Mouse (Mus musculus): ENCODE measurements around the gene Foxred1.

Gene Foxred1

GRCm38 (mm10) chr9:35192983-35193542 lies 17.8 kb downstream of the Foxred1 start:
- DNase-seq (ENCODE audit: low read depth, low spot score): no peak

GRCm38 (mm10) chr9:35188700-35189099 lies 22.2 kb downstream of the Foxred1 start:
- DNase-seq (ENCODE audit: low read depth, low spot score): peak; percentile 28

DNA sequence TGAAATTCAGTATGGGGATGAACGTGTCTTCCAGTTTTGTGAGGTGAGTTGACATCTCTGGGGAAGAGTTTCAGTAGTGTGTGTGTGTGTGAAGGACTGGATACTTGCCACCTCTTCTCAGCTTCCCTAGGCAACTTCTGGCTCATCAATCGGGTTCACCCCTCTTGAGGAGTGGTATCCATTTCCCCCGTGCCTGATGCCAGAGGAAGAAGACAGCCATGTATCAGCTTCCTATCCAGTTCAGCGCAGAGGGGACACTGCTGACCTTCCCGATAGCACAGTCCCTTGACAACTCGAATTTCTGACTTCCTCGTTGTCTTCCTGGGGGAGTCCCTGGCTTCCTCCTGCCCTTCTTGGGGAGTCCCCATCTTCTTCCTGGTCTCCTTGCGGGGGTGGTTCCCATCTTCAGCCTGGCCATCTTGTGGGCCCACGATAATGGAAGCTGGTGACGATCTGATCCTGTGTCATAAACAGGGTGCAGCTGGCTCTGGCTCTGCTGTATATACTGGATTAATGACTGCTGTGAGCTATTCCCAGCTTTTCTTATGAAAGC lies 23.4 kb downstream of the Foxred1 start:
- no peak for DNase-seq (ENCODE audit: low read depth, low spot score)

- DNase-seq (ENCODE audit: low read depth, low spot score): peak; percentile 40
These were observed 24.4 kb downstream of the Foxred1 start for GRCm38 (mm10) chr9:35186430-35186829.

DNA sequence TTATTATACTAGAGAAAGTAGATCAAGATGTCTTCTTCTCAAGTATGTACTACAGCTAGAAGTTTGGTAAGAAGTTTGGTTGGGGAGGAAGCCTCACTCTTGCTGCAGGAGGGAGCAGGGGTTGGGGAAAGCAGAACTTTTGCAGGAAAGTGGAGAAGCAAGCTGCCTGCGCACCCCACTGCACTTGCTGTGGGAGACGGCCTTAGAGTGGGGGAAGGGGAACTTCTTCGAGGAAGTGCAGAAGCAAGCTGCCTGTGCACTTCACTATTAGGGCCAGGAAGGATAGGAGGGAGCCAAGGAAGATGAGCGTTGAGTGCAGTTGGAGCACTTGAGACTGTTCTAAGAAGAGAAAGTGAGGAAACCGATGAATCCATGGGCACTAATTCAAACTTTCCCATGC lies 27.5 kb downstream of the Foxred1 start:
- no peak for DNase-seq (ENCODE audit: low read depth, low spot score)

GRCm38 (mm10) chr9:35182832-35183231 lies 28.0 kb downstream of the Foxred1 start:
- DNase-seq (ENCODE audit: low read depth, low spot score): no peak

- no peak for DNase-seq (ENCODE audit: low read depth, low spot score)
These were observed 34.7 kb downstream of the Foxred1 start for GRCm38 (mm10) chr9:35176124-35176659.

DNA sequence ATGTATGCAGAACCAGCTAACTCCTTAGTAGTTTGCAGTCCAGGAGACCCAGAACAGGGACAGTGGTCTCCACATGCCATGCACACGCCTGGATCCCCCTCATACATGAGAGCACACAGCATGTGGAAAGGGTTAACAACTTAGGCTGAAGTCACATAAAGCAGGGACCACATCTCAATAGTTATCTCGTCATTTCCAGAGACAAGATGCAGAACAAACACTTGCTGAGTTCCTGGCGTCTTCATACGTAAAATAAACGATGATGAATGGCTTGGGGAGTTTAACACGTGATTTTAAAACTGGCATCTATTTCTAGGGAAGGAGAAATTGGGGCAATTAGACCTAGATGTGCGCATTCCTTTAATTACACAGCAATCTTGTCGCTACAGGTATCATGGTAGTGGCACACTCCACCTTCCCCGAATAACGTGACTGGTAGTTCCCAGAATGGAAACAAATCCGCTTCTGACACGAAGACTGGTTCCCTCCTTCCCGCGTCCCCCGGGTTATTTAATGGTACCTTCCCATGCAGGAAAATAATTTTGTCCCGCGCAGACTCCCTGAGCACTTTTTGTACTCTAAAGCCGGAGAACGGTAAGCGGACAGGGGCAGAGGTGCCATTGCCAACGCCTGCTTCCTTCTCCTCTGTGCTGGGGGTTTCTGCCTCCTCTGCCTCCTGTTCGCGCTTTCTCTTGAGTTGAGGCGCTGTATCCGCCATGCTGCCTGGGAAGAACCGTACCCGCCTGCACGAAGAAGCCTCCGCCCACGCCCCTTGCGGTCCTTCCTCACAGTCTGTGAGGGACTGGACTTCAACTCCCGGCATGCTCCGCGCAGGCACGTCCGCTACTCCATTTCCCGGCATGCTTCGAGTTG lies 35.4 kb downstream of the Foxred1 start, which contains the start of gene Dcps:
Gene Dcps, minus strand, starts transcription at position 811 of the 873 bp plus-strand sequence.
- DNase-seq (ENCODE audit: low read depth, low spot score): peak; percentile 92

GRCm38 (mm10) chr9:35173331-35173730 lies 37.5 kb downstream of the Foxred1 start:
- no peak for DNase-seq (ENCODE audit: low read depth, low spot score)

DNA sequence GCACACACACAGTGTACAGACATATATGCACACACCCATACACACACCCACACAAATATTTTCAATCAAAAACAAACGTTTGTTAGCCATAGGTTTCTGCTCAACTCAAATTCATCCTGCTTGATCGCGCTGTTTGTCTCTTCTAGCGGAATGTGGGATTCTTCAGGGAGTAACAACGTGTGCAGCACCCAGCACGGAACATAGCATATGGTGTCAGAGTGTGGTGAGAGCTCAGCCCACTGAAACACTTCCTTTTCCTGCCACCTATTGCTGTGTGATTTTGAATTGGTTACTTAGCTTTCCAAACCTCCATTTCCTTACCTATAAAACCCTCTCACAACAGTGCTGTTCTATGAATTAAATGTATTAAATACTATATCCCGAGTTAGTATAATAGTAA lies 40.8 kb downstream of the Foxred1 start:
- DNase-seq (ENCODE audit: low read depth, low spot score): no peak

DNA sequence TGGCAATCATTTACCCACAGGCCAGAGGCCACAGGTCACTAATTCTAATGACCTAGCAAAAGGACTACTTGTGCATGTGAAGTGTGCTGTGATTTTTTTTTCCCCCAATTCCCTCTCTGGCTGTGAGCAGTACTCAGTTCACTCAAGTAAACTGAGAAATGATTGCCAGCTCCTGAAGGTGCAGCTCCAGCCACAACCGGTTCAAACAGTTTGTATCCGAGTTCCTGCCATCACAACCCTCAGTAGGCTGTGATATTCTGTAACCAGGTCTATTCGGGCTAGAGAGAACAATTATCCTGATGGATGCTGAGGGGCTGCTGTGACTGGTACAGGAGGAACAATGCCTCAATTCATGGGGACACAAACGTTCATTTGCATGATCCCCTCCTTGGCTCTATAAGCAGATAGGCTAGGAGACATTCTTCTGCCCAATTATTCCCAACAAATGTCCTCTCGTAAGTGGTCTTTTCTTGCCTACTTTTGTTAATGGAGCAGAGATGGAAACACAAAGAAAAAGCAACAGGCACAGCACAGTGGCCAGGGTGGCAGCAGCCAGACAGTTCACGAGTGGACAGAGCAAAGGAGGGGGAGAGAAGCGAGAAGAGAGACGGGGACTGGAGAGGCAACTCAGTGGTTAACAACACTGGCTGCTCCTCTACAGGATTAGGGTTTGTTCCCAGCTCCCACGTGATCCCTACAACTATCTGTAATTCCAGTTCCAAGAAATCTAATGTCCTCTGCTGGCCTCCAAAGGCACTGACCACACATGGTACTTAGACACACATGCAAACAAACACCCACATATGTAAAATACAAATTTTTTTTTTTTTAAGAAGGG lies 43.8 kb downstream of the Foxred1 start:
- no peak for DNase-seq (ENCODE audit: low read depth, low spot score)

DNA sequence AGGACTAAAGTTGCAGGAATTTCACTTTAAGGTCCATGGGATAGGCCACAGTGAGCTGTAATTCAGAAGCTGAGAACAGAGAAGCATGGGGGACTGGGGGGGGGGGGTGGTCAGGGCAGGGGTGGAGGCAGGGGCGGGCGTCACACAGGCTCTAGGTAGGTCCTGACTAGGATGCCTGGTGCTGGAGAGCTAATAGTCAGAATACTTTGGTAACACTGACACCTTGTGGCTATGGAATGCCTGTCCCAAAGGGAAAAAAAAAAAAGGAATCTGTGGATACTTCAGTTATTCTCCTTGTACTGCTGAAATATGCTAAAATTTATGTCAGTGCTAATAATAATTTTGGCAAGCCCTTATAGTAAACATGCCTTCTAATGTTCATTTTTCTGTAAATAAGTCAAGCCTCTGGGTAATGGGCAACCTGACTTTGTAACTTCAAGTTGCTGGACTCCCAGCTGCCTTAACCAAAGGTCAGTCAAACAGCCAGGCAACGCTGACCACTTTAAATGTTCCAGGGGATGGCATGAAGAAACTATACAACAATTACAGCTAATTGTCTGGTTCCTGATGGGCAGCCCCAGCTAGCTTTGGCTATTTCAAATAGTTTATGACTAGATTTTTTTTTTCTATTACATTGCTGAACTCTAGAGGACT lies 44.6 kb downstream of the Foxred1 start:
- no peak for DNase-seq (ENCODE audit: low read depth, low spot score)

DNA sequence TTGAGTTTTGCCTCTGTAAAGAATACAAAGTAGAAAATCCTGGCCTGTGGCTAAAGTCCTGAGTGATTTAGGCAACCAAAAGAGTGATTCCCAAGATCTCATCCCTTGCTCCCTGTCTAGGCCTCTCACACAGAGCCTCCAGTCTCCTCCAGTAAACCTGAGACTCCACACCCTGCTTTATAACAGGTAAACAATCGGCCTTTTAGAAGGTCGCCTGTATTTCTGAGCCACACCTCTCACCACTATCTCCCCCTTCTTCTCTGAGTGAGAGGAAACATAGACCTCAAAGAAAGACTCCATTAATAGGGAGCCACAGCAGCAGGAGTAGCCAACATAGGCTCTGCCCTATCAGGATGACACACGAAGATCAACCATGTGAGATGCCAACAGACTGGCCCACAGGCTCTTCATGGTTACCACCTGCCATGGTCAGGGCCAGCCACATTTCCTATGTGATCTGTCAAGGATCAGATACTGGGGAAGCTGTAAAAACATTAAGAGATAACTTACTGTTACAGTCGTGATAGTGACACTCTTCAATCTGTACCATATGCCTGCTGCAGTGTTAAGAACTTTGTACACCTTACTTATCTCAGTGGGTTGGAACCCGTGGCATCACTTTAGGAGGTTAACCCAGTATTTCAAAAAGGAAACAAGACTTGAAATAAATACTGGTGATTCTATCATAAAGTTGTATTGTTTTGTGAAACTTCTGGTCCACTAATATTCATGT lies 46.5 kb downstream of the Foxred1 start:
- no peak for DNase-seq (ENCODE audit: low read depth, low spot score)

DNA sequence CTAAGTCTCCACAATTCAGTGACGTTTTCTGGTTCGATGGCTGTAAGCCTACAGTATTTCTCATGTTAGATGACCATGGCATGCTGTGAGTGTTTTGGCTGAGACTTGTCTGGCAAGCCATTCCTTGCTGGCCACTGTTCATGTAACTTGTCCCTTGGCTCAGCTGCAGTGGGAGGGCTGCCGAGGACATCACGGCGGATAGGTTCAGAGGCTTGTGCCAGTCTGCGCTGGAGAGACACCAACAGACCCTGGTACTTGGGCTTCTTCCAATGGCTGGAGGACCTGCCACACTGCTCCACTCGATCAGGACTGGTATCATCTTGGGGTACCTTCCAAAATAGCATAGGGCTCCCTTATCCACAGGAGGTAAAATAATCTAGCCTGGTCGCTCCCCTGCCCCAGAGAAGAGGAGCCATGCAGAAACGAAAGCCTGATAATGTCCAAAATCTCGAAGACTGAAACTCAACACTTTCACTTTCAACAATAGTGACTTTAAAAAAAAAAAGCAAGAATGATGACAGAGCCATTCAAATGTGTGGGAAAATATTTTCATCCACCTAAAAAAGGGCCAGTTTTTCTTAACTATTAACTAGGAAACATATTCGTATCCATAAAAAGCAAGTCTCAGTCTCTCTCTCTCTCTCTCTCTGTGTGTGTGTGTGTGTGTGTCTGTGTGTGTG lies 47.7 kb downstream of the Foxred1 start:
- no peak for DNase-seq (ENCODE audit: low read depth, low spot score)

DNA sequence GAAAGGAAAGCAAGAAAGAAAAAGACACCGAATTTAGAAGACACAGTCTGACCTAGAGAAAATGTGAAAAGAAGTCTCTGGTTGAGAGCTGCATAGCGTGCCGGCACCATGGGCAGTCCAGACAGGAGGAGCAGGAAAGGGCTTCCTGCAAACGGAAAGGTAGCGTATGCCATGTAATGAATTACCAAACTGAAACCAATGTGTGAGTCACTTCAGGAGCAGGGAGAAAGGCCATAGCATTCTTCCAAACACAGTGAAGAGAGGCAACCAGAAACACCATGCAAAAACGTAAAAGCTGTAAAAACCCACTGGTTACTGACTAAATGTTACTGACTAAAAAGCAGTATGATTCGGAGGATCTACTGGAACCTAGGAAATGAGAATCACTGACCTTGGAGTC lies 49.1 kb downstream of the Foxred1 start:
- no peak for DNase-seq (ENCODE audit: low read depth, low spot score)

DNA sequence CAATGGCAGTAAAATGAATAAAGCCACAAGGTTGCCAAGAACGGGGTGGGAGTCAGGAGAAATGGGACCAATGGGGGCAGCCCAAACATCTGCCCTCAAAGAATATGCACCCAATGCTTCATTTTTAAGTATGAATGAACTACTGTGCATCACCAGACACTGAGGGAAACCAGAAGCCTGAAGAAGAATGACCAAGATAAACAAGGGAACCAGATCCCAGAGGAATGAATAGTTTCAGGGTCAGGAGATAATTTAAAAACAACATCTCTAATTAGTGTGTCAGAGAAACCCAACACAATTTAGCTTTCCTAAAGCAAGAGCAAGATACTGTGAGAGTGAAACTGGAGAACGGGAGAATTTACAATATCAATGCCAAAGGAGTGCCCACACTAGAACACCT lies 50.2 kb downstream of the Foxred1 start:
- DNase-seq (ENCODE audit: low read depth, low spot score): no peak

GRCm38 (mm10) chr9:35158477-35158876 lies 52.4 kb downstream of the Foxred1 start:
- DNase-seq (ENCODE audit: low read depth, low spot score): no peak

DNA sequence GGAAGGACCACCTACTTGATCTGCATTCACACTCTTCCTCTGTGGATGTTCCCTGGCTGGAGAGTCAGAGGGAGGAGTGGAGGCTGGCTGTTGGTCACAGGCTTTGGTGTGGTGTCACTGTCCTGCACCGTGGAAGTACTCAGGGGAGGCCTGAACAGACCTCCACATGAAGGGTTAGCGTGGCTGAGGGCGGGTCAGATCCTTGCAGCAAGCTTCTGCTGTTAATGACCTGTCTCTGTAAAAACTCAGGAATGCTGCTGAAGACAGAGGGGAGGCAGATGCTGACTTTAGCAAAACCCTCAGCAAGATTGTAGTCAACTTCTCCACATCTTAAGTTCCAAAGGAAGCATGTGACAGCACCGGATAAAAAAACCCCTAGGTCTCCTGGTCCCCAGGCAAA lies 54.0 kb downstream of the Foxred1 start:
- DNase-seq (ENCODE audit: low read depth, low spot score): no peak

DNA sequence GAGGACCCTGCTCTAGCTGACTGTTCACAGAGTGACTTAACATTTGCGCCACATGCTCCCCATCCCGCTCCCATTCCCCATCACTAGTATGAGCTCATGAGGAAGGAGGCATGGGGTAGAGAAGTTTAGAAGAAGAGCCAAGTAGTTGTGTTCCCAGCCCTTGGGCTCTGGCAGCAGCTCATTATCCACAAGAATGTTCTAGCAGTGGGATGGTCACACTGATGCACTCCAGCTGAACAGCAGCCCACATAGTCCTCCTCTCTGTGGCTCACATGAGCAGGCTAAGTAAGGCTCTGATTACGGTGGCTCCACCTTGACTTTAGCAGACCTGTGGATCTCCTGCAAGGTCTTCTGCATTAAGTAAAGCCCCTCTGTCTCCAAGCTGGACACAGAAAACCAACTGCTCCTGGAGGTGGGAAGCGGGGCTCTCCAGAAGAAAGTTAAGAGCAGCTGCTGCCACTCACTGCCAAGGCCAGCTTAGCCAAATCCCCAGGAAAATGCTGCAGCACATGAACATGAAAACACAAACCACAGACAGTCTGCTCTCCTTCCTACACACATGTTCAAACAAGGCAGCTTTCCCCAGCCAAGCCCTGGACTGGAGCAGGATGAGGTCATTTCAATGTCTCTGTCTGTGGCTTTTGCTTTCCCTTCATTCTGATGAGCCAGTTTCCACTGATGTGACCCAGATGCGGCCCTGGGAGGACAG lies 54.7 kb downstream of the Foxred1 start:
- no peak for DNase-seq (ENCODE audit: low read depth, low spot score)

All from ES-CJ7 (cell line).